Mouse (Mus musculus): Measurements from ENCODE around the gene Aarsd1. TPM values are rescaled to one million over a fixed set of nuclear protein-coding genes. Genes with fewer than 3 reads are reported as not detected.
A peak's percentile ranks its signal among the peaks of the same experiment; 100 is the strongest.
"Not testable (repeated sequence)": the region's sequence is repeated elsewhere in the genome, so short reads cannot be mapped to it uniquely, and the experiment has no call there.

Gene Aarsd1
- polyA plus RNA-seq, 1 experiment from 2014 or later: 66.6 TPM

DNA sequence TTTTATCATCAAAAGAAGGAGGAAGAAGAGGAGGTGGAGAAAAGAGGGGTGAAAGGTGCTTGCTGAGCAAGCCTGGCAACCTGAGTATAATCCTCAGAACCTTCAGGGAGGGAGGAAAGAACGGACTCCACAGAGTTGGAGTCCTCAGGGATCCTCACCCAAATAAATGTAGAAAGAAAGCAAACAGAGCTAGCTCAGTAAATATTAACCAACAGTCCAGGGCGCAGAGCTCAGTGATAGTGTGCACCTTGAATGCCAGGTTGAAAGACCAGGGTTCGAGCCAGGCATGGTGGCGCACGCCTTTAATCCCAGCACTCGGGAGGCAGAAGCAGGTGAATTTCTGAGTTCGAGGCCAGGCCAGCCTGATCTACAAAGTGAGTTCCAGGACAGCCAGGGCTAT is 38.2 kb upstream of the Aarsd1 start:
- H3K4me1 ChIP-seq: peaks cover 27% of the 10 kb centered on the region
- no peak for DNase-seq (ENCODE audit: low spot score)
- 90% methylated on average over 7 of the region's 7 CpGs for WGBS

GRCm38 (mm10) chr11:101454702-101455101 is 37.3 kb upstream of the Aarsd1 start:
- no peaks in the 10 kb centered on the region for H3K9me3 ChIP-seq
- DNase-seq (ENCODE audit: low spot score): no peak
- H3K4me3 ChIP-seq: no peak overlapping the region
- WGBS: 69% methylated on average over 6 of the region's 6 CpGs
- H3K4me1 ChIP-seq: peaks cover 19% of the 10 kb centered on the region
- no peaks in the 10 kb centered on the region for H3K27me3 ChIP-seq (ENCODE audit: insufficient read depth, poor library complexity, severe bottlenecking)
- no peak overlapping the region for H3K27ac ChIP-seq
- H3K36me3 ChIP-seq: peaks cover 33% of the 10 kb centered on the region

More for the DNA sequence above, 38.2 kb upstream of the Aarsd1 start:
- peaks cover 42% of the 10 kb centered on the region for H3K36me3 ChIP-seq
- H3K4me3 ChIP-seq: no peak overlapping the region
- no peaks in the 10 kb centered on the region for H3K27me3 ChIP-seq (ENCODE audit: insufficient read depth, poor library complexity, severe bottlenecking)
- no peaks in the 10 kb centered on the region for H3K9me3 ChIP-seq
- no peak overlapping the region for H3K27ac ChIP-seq

GRCm38 (mm10) chr11:101452093-101452774 is 34.8 kb upstream of the Aarsd1 start:
- H3K4me1 ChIP-seq: peaks cover 22% of the 10 kb centered on the region
- H3K27me3 ChIP-seq (ENCODE audit: insufficient read depth, poor library complexity, severe bottlenecking): no peaks in the 10 kb centered on the region
- no peak for DNase-seq (ENCODE audit: low spot score)
- 68% methylated on average over 10 of the region's 10 CpGs for WGBS
- H3K4me3 ChIP-seq: no peak overlapping the region
- H3K36me3 ChIP-seq: peaks cover 8% of the 10 kb centered on the region; the same call in 1 of the 2 replicates
- no peaks in the 10 kb centered on the region for H3K9me3 ChIP-seq
- H3K27ac ChIP-seq: no peak overlapping the region

DNA sequence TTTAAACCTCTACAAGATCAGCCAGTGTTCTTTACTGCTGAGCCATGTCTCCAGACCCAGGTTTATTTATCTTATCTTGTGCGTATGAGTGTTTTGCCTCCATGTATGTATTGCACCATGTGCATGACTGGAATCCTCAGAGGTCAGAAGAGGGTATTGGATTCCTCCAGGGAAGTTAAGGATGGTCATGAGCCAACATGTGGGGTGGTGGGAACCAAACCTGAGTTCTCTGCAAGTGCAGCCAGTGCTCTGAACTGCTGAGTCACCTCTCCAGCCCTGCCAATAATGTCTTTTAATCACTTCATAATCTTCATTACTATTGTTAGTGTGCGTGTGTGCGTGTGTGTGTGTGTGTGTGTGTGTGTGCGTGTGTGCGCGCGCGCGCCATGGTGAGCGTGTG is 34.1 kb upstream of the Aarsd1 start:
- Histone ChIP-seq H3K36me3 (peaks cover 3% of the 10 kb centered on the region; the same call in 1 of the 2 replicates), H3K27me3 (ENCODE audit: insufficient read depth, poor library complexity, severe bottlenecking) (no peaks in the 10 kb centered on the region), H3K4me3 (no peak overlapping the region), H3K4me1 (peaks cover 22% of the 10 kb centered on the region), H3K27ac (no peak overlapping the region), H3K9me3 (no peaks in the 10 kb centered on the region)
- DNase-seq (ENCODE audit: low spot score): no peak
- 89% methylated on average over 10 of the region's 10 CpGs for WGBS

- H3K36me3 ChIP-seq: peaks cover 7% of the 10 kb centered on the region
- WGBS: 74% methylated on average over 3 of the region's 3 CpGs
Measured at GRCm38 (mm10) chr11:101450394-101450793, 33.0 kb upstream of the Aarsd1 start.

DNA sequence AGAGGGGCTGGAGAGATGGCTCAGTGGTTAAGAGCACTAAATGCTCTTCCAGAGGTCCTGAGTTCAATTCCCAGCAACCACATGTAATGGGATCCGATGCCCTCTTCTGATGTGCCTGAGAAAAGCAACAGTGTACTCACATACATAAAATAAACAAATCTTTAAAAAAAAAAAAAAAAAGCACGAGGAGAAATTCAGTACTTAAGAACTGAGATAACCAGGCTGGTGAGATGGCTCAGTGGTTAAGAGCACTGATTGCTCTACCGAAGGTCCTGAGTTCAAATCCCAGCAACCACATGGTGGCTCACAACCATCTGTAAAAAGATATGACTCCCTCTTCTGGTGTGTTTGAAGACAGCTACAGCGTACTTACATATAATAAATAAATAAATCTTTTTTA is 32.2 kb upstream of the Aarsd1 start:
- not testable (repeated sequence) for DNase-seq (ENCODE audit: low spot score); H3K27ac ChIP-seq; H3K9me3 ChIP-seq; H3K27me3 ChIP-seq (ENCODE audit: insufficient read depth, poor library complexity, severe bottlenecking); H3K4me3 ChIP-seq
- 81% methylated on average over 4 of the region's 4 CpGs for WGBS
- Histone ChIP-seq H3K36me3 (peaks cover 15% of the 10 kb centered on the region), H3K4me1 (peaks cover 18% of the 10 kb centered on the region)

More at GRCm38 (mm10) chr11:101450394-101450793, 33.0 kb upstream of the Aarsd1 start:
- Histone ChIP-seq H3K4me1 (peaks cover 22% of the 10 kb centered on the region), H3K27me3 (ENCODE audit: insufficient read depth, poor library complexity, severe bottlenecking) (no peaks in the 10 kb centered on the region), H3K27ac (no peak overlapping the region), H3K9me3 (no peaks in the 10 kb centered on the region), H3K4me3 (no peak overlapping the region)
- no peak for DNase-seq (ENCODE audit: low spot score)

GRCm38 (mm10) chr11:101448899-101449298 is 31.5 kb upstream of the Aarsd1 start:
- peaks cover 16% of the 10 kb centered on the region for H3K4me1 ChIP-seq
- 79% methylated on average over 4 of the region's 4 CpGs for WGBS
- H3K9me3 ChIP-seq: no peaks in the 10 kb centered on the region
- peak overlapping the region; percentile 51 for H3K4me3 ChIP-seq
- DNase-seq (ENCODE audit: low spot score): no peak
- no peaks in the 10 kb centered on the region for H3K27me3 ChIP-seq (ENCODE audit: insufficient read depth, poor library complexity, severe bottlenecking)
- peaks cover 22% of the 10 kb centered on the region for H3K36me3 ChIP-seq
- H3K27ac ChIP-seq: peak overlapping the region; percentile 67; the same call in 1 of the 2 replicates

GRCm38 (mm10) chr11:101448274-101448746 is 30.9 kb upstream of the Aarsd1 start, which contains the start of gene Ifi35:
Gene Ifi35 (plus strand): TSS chr11:101448407.
- no peaks in the 10 kb centered on the region for H3K9me3 ChIP-seq
- peaks cover 27% of the 10 kb centered on the region for H3K36me3 ChIP-seq
- peak within 1 kb of the TSS; percentile 67 for H3K27ac ChIP-seq
- H3K4me1 ChIP-seq: peaks cover 21% of the 10 kb centered on the region
- no peaks in the 10 kb centered on the region for H3K27me3 ChIP-seq (ENCODE audit: insufficient read depth, poor library complexity, severe bottlenecking)
- peak within 1 kb of the TSS; percentile 51 for H3K4me3 ChIP-seq
- 24% methylated on average over 10 of the region's 10 CpGs for whole genome bisulfite sequencing
- peak; percentile 91 for DNase-seq (ENCODE audit: low spot score)

- DNase-seq (ENCODE audit: low spot score): no peak
- Histone ChIP-seq H3K4me1 (peaks cover 25% of the 10 kb centered on the region), H3K4me3 (peak overlapping the region; percentile 51; the same call in 1 of the 2 replicates), H3K27me3 (ENCODE audit: insufficient read depth, poor library complexity, severe bottlenecking) (no peaks in the 10 kb centered on the region), H3K9me3 (no peaks in the 10 kb centered on the region), H3K36me3 (peaks cover 32% of the 10 kb centered on the region), H3K27ac (0 out of 2 replicates have a peak overlapping the region, but pooled peaks have one; percentile 67)
- 86% methylated on average over 5 of the region's 5 CpGs for WGBS
Measured at GRCm38 (mm10) chr11:101447786-101448185, 30.4 kb upstream of the Aarsd1 start.

- H3K4me3 ChIP-seq; H3K27me3 ChIP-seq (ENCODE audit: insufficient read depth, poor library complexity, severe bottlenecking); DNase-seq (ENCODE audit: low spot score); H3K9me3 ChIP-seq; H3K27ac ChIP-seq: not testable (repeated sequence)
- 84% methylated on average over 8 of the region's 8 CpGs for WGBS
- Histone ChIP-seq H3K4me1 (peaks cover 20% of the 10 kb centered on the region), H3K36me3 (peaks cover 32% of the 10 kb centered on the region)
Measured at GRCm38 (mm10) chr11:101446860-101447259, 29.4 kb upstream of the Aarsd1 start.

- no peak overlapping the region for H3K27ac ChIP-seq
- H3K36me3 ChIP-seq: peaks cover 32% of the 10 kb centered on the region
- H3K4me1 ChIP-seq: peaks cover 20% of the 10 kb centered on the region
- no peak for DNase-seq (ENCODE audit: low spot score)
- no peaks in the 10 kb centered on the region for H3K9me3 ChIP-seq
- H3K27me3 ChIP-seq (ENCODE audit: insufficient read depth, poor library complexity, severe bottlenecking): no peaks in the 10 kb centered on the region
- 69% methylated on average over 1 of the region's 1 CpGs for WGBS
- H3K4me3 ChIP-seq: no peak overlapping the region
Measured at GRCm38 (mm10) chr11:101446319-101446718, 28.9 kb upstream of the Aarsd1 start.

DNA sequence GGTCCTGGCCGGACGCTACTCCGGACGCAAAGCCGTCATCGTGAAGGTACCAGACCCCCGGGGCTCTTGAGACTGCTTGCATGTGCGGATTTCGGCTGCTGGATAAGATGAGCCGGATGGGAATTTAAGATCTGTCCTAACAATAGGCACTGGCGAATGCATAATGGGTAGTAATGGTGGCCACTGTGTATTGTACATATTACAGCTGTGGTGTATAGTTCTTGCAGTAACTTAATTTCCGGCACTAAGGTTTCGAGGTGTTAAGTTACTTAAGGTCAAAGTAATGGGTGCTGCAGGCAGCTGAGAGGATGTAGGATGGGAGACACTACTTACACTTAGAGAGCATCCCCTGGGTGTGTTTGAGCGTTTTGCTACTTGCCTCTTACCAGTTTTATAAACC is 25.3 kb upstream of the Aarsd1 start:
- H3K36me3 ChIP-seq: peaks cover 32% of the 10 kb centered on the region
- DNase-seq (ENCODE audit: low spot score): no peak
- peak overlapping the region; percentile 97 for H3K27ac ChIP-seq
- H3K27me3 ChIP-seq (ENCODE audit: insufficient read depth, poor library complexity, severe bottlenecking): no peaks in the 10 kb centered on the region
- peaks cover 10% of the 10 kb centered on the region for H3K4me1 ChIP-seq
- H3K9me3 ChIP-seq: no peaks in the 10 kb centered on the region
- 1% methylated on average over 14 of the region's 14 CpGs for WGBS
- peak overlapping the region; percentile 86 for H3K4me3 ChIP-seq

DNA sequence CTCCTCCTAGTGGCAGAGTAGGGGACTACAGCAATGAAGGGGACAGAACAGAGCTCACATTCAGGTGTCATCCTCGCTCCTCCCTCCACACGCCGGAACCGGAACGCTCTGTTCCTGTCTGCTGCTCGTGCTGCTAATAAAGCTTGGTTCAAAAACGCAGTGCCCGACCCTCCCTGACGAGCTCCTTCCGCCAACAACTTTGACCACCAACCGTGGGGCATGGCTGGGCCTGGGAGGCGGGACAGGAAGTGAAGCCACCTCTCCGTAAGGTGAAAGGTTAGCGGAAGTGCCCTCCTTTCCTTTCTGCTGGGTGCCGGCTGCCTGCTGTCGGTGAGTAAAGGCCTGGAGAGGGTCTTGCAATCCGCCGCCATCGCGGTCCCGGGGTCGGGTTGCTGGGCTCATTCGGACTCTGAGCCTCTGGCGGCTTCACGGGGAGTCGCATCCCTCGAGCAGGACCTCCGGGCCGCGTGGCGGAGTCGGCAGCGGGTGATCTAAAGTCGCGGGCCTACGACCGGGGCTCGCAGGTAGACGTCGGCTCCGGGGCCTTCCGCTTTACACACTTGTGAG is 24.8 kb upstream of the Aarsd1 start, which contains the start of gene Rpl27:
Rpl27 (plus strand) TSS at position 172 of the 567 bp plus-strand sequence.
- H3K36me3 ChIP-seq: peaks cover 32% of the 10 kb centered on the region
- no peaks in the 10 kb centered on the region for H3K9me3 ChIP-seq
- H3K27me3 ChIP-seq (ENCODE audit: insufficient read depth, poor library complexity, severe bottlenecking): no peaks in the 10 kb centered on the region
- H3K27ac ChIP-seq: peak within 1 kb of the TSS; percentile 97
- peak; percentile 100 for DNase-seq (ENCODE audit: low spot score)
- WGBS: under 1% methylated on average over 42 of the region's 42 CpGs
- H3K4me3 ChIP-seq: peak within 1 kb of the TSS; percentile 86
- peaks cover 10% of the 10 kb centered on the region for H3K4me1 ChIP-seq
